Mouse (Mus musculus) central nervous system, embryonic 14 days (tissue): ENCODE measurements around the gene Scn2b. TPM values are rescaled to one million over a fixed set of nuclear protein-coding genes. Genes with fewer than 3 reads are reported as not detected.

Source experiments
- polyA plus RNA-seq: library from polyadenylated mRNA; depleted of rRNA; stranded (reverse); fragments of >200 nt; gene quantifications from 2 replicates; pipeline ENCODE4 v1.2.3, GENCODE M21; 2012; rRNA removed

Gene Scn2b
- 7.0 and 7.8 TPM in 2 replicates for polyA plus RNA-seq

DNA sequence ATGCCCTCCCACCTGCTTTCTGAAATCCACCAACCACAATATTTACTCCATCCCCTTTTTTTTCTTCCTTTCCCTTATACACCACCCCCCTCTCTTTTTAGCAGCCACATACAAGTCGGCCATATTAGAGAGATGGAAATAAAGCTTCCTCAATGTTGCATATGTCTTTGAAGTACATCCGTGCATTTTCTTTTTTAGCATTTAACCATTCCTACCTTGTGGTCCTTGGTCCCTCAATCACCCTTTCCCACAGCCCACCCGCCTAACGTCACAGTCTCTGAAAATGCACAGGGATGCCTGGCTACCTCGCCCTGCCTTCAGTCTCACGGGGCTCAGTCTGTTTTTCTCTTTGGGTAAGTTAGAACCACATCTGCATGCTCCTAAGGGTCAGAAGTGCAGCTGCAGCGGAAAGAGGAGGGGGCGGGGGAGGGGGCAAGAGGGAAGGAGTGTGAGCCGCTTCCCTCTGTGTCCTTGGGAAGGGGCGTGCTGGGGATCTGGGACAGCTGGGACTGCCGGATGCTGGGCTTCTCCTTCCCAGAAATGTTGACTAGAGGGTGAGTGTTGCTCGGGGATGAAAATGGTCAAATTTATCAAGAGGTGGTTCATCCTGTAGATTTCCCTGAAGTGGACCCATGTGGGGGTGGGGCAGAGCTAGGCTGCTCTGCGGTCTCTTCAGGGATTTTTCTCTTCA is at the start of gene Scn2b:
Scn2b (plus strand) TSS at position 42 of the 691 bp plus-strand sequence.

DNA sequence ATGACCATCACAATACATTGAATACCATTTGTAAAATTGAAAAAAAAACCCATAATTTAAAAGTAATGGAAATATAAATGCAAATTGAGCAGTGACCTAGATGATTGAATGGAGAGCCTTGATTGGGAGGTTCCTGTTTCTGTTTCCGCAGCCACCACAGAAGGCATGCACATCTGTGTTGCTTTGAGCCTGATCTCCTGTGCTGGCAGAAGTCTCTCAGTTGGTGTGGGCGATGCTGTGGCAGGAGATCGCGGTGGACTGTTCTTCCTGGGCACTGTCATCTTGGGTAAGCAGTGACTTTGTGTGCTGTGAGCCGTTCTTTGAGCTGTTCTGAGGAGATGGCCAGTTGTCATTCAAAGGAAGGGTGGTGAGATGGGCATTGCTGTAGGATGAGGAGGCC is 38.6 kb upstream of the Scn2b start, which contains the start of gene Jaml:
Jaml (plus strand) TSS at position 173 of the 400 bp plus-strand sequence.

DNA sequence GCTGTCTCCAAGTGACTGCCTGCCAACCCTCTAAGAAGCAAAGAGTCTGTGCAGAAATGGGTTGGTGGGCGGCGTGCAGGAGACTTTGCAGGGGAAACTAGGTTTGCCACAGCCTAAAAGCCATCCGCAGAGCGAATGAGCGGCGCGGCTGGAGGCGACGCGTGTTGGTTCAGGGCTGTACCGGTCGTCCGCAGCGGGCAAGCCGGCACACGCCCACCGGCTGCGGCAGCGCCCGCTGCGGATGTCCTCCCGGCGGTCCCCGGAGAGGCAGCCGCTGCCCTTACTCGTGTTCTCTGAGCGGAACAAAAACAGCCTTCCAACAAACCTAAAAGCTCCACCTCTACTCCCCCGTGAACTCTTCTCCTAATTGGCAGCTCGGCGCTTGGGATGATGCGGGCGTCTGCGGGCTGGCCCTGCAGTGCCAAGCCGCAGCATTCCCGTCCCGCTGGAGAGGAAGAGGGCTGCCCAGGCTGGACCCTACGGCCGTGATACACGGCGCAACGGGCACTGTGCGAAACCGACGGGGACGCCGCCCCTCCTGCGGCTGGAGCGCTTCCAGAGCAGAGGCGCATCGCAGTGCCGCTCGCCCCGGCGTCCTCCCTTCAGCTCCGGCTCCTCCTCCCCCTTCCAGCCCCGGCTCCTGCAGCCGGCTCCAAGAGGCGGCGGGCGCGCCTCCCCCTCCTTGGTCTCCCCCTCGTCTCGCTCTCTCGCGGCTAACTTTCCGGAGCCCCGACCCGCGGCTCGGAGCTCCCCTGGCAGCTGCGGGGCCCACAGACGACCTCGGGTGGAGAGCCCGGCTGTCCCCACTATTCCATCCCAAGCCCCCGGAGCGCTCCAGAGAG is 20.8 kb downstream of the Scn2b start, which contains the start of gene Scn4b:
Scn4b (plus strand) TSS at position 205 of the 842 bp plus-strand sequence.

Other genes starting within 250 kb of the Scn2b start
- 27.3 and 27.4 TPM in 2 replicates for gene Kmt2a, start 236.5 kb upstream of the Scn2b start, polyA plus RNA-seq
- 681 and 765 TPM in 2 replicates for gene Atp5l, start 197.0 kb upstream of the Scn2b start, polyA plus RNA-seq
- gene Ube4a, start 152.2 kb upstream of the Scn2b start, polyA plus RNA-seq, result 27.6 and 29.7 TPM in 2 replicates
- gene Cd3g, start 137.4 kb upstream of the Scn2b start, polyA plus RNA-seq, result not detected in 2 replicates
- not detected in 2 replicates for gene Cd3d, start 136.0 kb upstream of the Scn2b start, polyA plus RNA-seq
- gene Cd3e, start 108.2 kb upstream of the Scn2b start, polyA plus RNA-seq, result not detected in 2 replicates
- 0.91 and 4.2 TPM in 2 replicates for gene Mpzl2, start 78.0 kb upstream of the Scn2b start, polyA plus RNA-seq
- 1.0 and 1.3 TPM in 2 replicates for gene Mpzl3, start 62.6 kb upstream of the Scn2b start, polyA plus RNA-seq
- gene Jaml, start 38.6 kb upstream of the Scn2b start, polyA plus RNA-seq, result 0.09 and 0.11 TPM in 2 replicates
- gene Scn4b, start 20.6 kb downstream of the Scn2b start, polyA plus RNA-seq, result 0.17 and 0.30 TPM in 2 replicates
- 0.06 and 0.11 TPM in 2 replicates for gene BC049352, start 64.2 kb downstream of the Scn2b start, polyA plus RNA-seq
- 0.18 TPM in 1 of 2 replicates, not detected in the other for gene Tmprss4, start 86.3 kb downstream of the Scn2b start, polyA plus RNA-seq
- gene Il10ra, start 151.4 kb downstream of the Scn2b start, polyA plus RNA-seq, result 0.90 and 1.1 TPM in 2 replicates
- 0.02 and 0.14 TPM in 2 replicates for gene Tmprss13, start 201.3 kb downstream of the Scn2b start, polyA plus RNA-seq